Mouse (Mus musculus) lung, embryonic 16.5 days (tissue): Measurements from ENCODE around the gene Top2a. TPM values are rescaled to one million over a fixed set of nuclear protein-coding genes. Genes with fewer than 3 reads are reported as not detected.

ENCODE experiments used
- ATAC-seq: fragments of 200-750 bp; cut with Nextera tagmentation; 2 replicates; pipeline ENCODE4 v1.8.0; 2017; ENCODE audit warnings: low read depth, mild to moderate bottlenecking, moderate library complexity
- H3K27ac ChIP-seq: fragments of 300-500 bp; sonication (generic); 2 replicates; pipeline ENCODE4 v1.5.1; 2014; ENCODE audit warnings: mild to moderate bottlenecking, control low read depth, low read length
- H3K27me3 ChIP-seq: fragments of 300-500 bp; sonication (generic); 2 replicates; pipeline ENCODE4 v1.6.1; 2014; ENCODE audit warnings: low read depth, low read length, mixed read lengths; ENCODE audit not compliant: control insufficient read depth, insufficient read depth
- H3K36me3 ChIP-seq: fragments of 300-500 bp; sonication (generic); 2 replicates; pipeline ENCODE4 v1.6.1; 2014; ENCODE audit warnings: low read length; ENCODE audit not compliant: control insufficient read depth, insufficient read depth
- H3K4me1 ChIP-seq: fragments of 300-500 bp; sonication (generic); replicated peaks from 2 replicates; pipeline ENCODE4 v1.6.1; 2014; ENCODE audit warnings: low read length, mixed read lengths; ENCODE audit not compliant: control insufficient read depth, insufficient read depth
- H3K4me2 ChIP-seq: fragments of 300-500 bp; sonication (generic); 2 replicates; pipeline ENCODE4 v1.6.1; 2014; ENCODE audit warnings: low read depth, low read length, control low read depth
- H3K4me3 ChIP-seq: fragments of 300-500 bp; sonication (generic); 2 replicates; pipeline ENCODE4 v1.5.1; 2014; ENCODE audit warnings: mild to moderate bottlenecking, low read length, control low read depth
- H3K9ac ChIP-seq: fragments of 300-500 bp; sonication (generic); 2 replicates; pipeline ENCODE4 v1.6.1; 2014; ENCODE audit warnings: low read length, control low read depth
- H3K9me3 ChIP-seq: fragments of 300-500 bp; sonication (generic); 2 replicates; pipeline ENCODE4 v1.6.1; 2016; ENCODE audit warnings: low read length; ENCODE audit not compliant: control insufficient read depth
- WGBS: fragments of 180-500 bp; shearing (Covaris S2); extraction: QIAGEN DNeasy Blood & Tissue Kit; methylation state at CpG from one replicate; pipeline ENCODE4 v1.1.7; 2014; 5-methylcytosine and 5-hydroxymethylcytosine counted together
- polyA plus RNA-seq: library from polyadenylated mRNA; unstranded; fragments of >200 nt; fragmentation: Nextera tagmentation; extraction: Ambion mirVana; gene quantifications from 2 replicates; pipeline ENCODE4 v1.2.1, GENCODE M21; 2015

Gene Top2a
- polyA plus RNA-seq, 1 experiment from 2014 or later = 270 TPM

- no peak for ATAC-seq
- H3K4me3 ChIP-seq = no peak overlapping the region
- H3K9ac ChIP-seq = no peak overlapping the region; the same call in 1 of the 2 replicates
- peak overlapping the region; percentile 80 for H3K27ac ChIP-seq
- H3K36me3 ChIP-seq = no peaks in the 10 kb centered on the region; the same call in 1 of the 2 replicates
- no peaks in the 10 kb centered on the region for H3K27me3 ChIP-seq
- peaks cover 63% of the 10 kb centered on the region for H3K4me1 ChIP-seq
- no peak overlapping the region for H3K4me2 ChIP-seq
- 31% methylated on average over 7 of the region's 7 CpGs for WGBS
- no peaks in the 10 kb centered on the region for H3K9me3 ChIP-seq
Observed at GRCm38 (mm10) chr11:98955707-98956235, 68.2 kb downstream of the Top2a start.

DNA sequence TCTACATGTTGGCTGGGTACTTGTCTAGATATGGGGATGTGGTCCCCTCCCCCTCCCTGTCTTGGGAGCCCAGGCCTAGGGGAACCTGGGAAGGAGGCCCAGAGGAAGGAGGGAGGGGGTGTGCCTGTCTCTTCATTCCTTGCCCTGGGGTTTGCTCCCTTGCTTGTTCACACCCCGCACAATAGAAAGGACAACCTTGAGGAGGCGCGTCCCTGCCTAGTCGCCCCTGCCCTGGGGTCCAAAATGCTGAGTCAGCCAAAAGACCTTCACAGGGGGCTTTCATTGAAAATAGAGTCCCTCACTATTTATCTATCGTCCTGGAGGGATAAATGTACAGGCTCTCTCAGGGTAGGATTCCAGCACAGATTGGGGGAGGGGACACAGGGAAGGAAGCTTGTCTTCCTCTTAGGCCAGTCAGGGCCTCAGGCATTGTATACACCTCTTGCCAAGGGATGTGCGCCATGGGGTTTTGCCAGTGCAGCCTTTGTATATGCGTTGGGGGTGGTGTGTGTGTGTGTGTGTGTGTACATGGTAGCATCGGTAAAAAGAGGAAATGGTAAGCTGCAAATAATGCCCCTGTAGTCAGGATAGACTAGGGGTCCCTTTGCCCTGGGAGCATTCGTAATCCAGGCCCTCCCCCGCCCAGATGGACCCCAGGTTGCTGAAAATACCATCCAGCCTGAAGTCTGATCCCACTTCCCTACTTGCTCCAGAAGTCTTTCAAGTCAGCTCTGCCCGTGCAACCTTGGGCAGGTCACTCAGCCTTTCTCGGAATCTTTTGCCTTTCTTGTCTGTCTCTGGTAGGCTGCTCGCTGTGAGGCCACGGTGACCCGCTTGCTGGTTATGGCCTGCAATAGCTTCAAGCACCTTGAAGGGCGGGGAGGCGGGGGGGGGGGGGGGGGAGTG, 68.9 kb downstream of the Top2a start:
- Histone ChIP-seq H3K9ac (peak overlapping the region; percentile 20), H3K4me2 (peak overlapping the region; percentile 42), H3K27ac (peak overlapping the region; percentile 80), H3K4me3 (no peak overlapping the region), H3K36me3 (peaks cover 4% of the 10 kb centered on the region), H3K9me3 (no peaks in the 10 kb centered on the region), H3K27me3 (no peaks in the 10 kb centered on the region), H3K4me1 (peaks cover 69% of the 10 kb centered on the region)
- 16% methylated on average over 15 of the region's 17 CpGs for WGBS
- peak; percentile 31 for ATAC-seq

GRCm38 (mm10) chr11:98954373-98954772, 69.6 kb downstream of the Top2a start:
- peak; percentile 73 for ATAC-seq
- Histone ChIP-seq H3K9me3 (no peaks in the 10 kb centered on the region), H3K4me1 (peaks cover 69% of the 10 kb centered on the region), H3K27ac (peak overlapping the region; percentile 80), H3K4me3 (peak overlapping the region; percentile 8; the same call in 1 of the 2 replicates), H3K4me2 (peak overlapping the region; percentile 42), H3K27me3 (no peaks in the 10 kb centered on the region), H3K36me3 (peaks cover 4% of the 10 kb centered on the region), H3K9ac (peak overlapping the region; percentile 47; the same call in 1 of the 2 replicates)
- WGBS = 4% methylated on average over 10 of the region's 10 CpGs

- WGBS = 11% methylated on average over 13 of the region's 13 CpGs
- H3K9ac ChIP-seq = peak overlapping the region; percentile 47; the same call in 1 of the 2 replicates
Observed at GRCm38 (mm10) chr11:98953835-98954320, 70.1 kb downstream of the Top2a start.

GRCm38 (mm10) chr11:98953361-98953760, 70.6 kb downstream of the Top2a start:
- no peak overlapping the region for H3K9ac ChIP-seq
- H3K4me1 ChIP-seq = peaks cover 65% of the 10 kb centered on the region
- H3K4me2 ChIP-seq = no peak overlapping the region
- ATAC-seq = no peak
- 8% methylated on average over 2 of the region's 2 CpGs for WGBS
- peak overlapping the region; percentile 80 for H3K27ac ChIP-seq
- no peaks in the 10 kb centered on the region for H3K9me3 ChIP-seq
- peaks cover 4% of the 10 kb centered on the region for H3K36me3 ChIP-seq
- no peaks in the 10 kb centered on the region for H3K27me3 ChIP-seq
- no peak overlapping the region for H3K4me3 ChIP-seq

More at GRCm38 (mm10) chr11:98953835-98954320, 70.1 kb downstream of the Top2a start:
- Histone ChIP-seq H3K27ac (peak overlapping the region; percentile 80), H3K9me3 (no peaks in the 10 kb centered on the region), H3K27me3 (no peaks in the 10 kb centered on the region), H3K4me3 (0 out of 2 replicates have a peak overlapping the region, but pooled peaks have one; percentile 2), H3K4me2 (peak overlapping the region; percentile 42), H3K36me3 (peaks cover 4% of the 10 kb centered on the region), H3K4me1 (peaks cover 66% of the 10 kb centered on the region)
- ATAC-seq = no peak

DNA sequence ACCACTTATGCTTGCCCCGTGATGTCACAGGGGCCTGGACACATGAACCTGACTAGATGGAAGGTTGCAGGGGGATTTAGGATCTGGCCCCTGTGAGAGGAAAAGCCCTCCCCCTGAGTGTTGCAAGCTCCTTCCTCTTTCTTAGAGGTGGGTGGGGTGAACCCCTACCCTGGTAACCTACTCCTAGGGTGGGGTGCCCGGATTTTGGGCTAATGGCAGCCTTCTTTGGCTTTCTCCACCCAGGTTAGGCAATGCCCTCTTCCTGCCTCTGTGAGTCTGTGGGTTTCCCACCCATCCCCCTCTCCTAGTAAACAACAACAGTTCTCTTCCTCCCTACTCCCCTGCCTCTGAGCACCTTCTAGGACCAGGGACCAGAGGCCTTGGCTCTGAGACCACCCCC, 71.3 kb downstream of the Top2a start:
- ATAC-seq = no peak
- 40% methylated on average over 2 of the region's 2 CpGs for WGBS
- Histone ChIP-seq H3K27me3 (no peaks in the 10 kb centered on the region), H3K4me2 (no peak overlapping the region), H3K36me3 (peaks cover 4% of the 10 kb centered on the region), H3K9me3 (no peaks in the 10 kb centered on the region), H3K27ac (0 out of 2 replicates have a peak overlapping the region, but pooled peaks have one; percentile 36), H3K4me3 (no peak overlapping the region), H3K4me1 (peaks cover 68% of the 10 kb centered on the region), H3K9ac (no peak overlapping the region)

DNA sequence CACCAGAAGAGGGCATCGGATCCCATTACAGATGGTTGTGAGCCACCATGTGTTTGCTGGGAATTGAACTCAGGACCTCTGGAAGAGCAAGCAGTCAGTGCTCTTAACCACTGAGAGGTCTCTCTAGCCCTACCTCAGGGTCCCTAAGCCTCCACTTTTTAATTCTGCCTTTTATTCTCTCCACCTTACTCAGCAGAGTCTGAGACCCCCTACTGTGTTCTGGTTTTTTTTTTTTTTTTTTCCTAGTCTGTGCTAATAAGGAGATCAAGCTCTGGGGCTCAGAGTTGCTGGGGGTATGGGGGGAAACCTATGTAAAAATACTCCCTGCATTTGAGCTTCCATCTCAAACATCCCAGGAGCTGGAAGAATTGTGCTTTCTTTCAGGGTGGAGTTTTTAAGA, 71.9 kb downstream of the Top2a start:
- no peak for ATAC-seq
- Histone ChIP-seq H3K4me3 (no peak overlapping the region), H3K9me3 (no peaks in the 10 kb centered on the region), H3K27me3 (no peaks in the 10 kb centered on the region), H3K36me3 (peaks cover 4% of the 10 kb centered on the region), H3K4me1 (peaks cover 74% of the 10 kb centered on the region), H3K4me2 (no peak overlapping the region), H3K27ac (no peak overlapping the region), H3K9ac (no peak overlapping the region)
- 84% methylated on average over 1 of the region's 1 CpGs for WGBS

DNA sequence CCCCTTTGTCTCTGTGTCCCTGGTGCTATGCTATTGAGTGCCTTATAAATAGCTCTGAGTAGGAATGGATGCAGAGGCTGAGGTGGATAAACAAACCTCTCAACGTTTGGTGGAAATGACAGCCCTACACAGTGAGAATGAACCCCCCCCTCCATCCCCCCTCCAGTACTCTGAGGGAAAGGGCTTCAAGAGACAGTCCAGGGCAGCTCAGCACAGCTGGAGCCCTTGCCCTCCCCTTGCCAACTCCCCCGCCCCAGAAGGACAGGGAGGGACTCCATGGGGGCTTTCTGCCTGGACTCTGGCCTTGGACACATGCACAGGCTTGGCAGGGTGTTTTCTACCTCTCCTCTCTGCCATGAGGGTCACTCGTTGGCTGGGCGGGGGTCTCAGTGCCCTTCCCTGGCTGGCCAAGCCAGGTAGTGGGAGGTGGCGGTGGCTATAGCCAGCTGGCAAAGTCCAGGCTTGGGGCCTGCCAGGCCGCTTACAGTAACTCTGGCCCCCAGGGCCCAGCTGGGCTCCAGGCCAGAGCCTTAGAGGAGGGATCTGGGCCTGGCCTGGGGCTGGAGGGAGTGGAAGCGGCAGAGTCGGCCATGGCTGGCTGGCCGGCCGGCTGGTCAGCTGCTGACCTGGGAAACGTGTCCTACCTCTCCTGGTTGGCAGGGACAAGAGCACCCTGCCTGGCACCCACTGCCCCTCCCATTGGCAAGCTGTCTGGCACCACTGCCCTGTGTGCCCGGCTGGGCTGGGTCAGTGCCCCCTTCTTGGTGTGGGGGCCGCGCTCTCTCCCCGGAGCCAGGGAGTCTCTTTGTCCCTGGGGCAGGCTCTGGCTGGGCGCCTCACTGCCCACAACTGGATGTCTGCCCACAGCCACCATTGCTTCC, 72.7 kb downstream of the Top2a start:
- H3K4me3 ChIP-seq = peak overlapping the region; percentile 9; the same call in 1 of the 2 replicates
- peak overlapping the region; percentile 9; the same call in 1 of the 2 replicates for H3K4me2 ChIP-seq
- ATAC-seq = peak; percentile 74
- peak overlapping the region; percentile 50 for H3K9ac ChIP-seq
- H3K27me3 ChIP-seq = no peaks in the 10 kb centered on the region
- H3K27ac ChIP-seq = peak overlapping the region; percentile 88
- 40% methylated on average over 16 of the region's 16 CpGs for WGBS
- peaks cover 71% of the 10 kb centered on the region for H3K4me1 ChIP-seq
- H3K36me3 ChIP-seq = peaks cover 4% of the 10 kb centered on the region; the same call in 1 of the 2 replicates
- no peaks in the 10 kb centered on the region for H3K9me3 ChIP-seq
